Mouse (Mus musculus) liver, embryonic 15.5 days (tissue): ENCODE measurements around the gene Smcr8. TPM values are rescaled to one million over a fixed set of nuclear protein-coding genes. Genes with fewer than 3 reads are reported as not detected.

ENCODE experiments used
- microRNA-seq: library from miRNA; unstranded; fragments of <30 nt; microRNA quantifications from one replicate; pipeline ENCODE4, GENCODE M21; 2016
- polyA plus RNA-seq: library from polyadenylated mRNA; unstranded; fragments of >200 nt; fragmentation: Nextera tagmentation; extraction: Ambion mirVana; gene quantifications from 2 replicates; pipeline ENCODE4 v1.2.1, GENCODE M21; 2015

Gene Smcr8
- polyA plus RNA-seq, 1 experiment from 2014 or later: 2.6 TPM

Small RNAs within 50 kb of the gene (microRNA-seq; reads per million reads assigned to microRNA genes)
- gene Mir5100: 4.3 reads per million, percentile 13 among the genes with 10 or more reads in this experiment

Other genes starting within 250 kb of the Smcr8 start
- 16.8 and 17.3 TPM in 2 replicates for gene Alkbh5, start 241.1 kb upstream of the Smcr8 start, polyA plus RNA-seq
- 13.0 and 14.5 TPM in 2 replicates for gene Llgl1, start 77.8 kb upstream of the Smcr8 start, polyA plus RNA-seq
- 27.8 and 29.1 TPM in 2 replicates for gene Flii, start 50.3 kb upstream of the Smcr8 start, polyA plus RNA-seq
- gene Mief2, start 49.1 kb upstream of the Smcr8 start, polyA plus RNA-seq: 2.5 and 2.8 TPM in 2 replicates
- gene Top3a, start 159 bp upstream of the Smcr8 start, polyA plus RNA-seq: 5.9 TPM in 2 replicates
- 52.4 and 64.0 TPM in 2 replicates for gene Shmt1, start 34.2 kb downstream of the Smcr8 start, polyA plus RNA-seq
- 20.2 and 22.6 TPM in 2 replicates for gene Dhrs7b, start 53.1 kb downstream of the Smcr8 start, polyA plus RNA-seq
- gene Tmem11, start 101.7 kb downstream of the Smcr8 start, polyA plus RNA-seq: 26.7 and 28.7 TPM in 2 replicates
- 13.2 and 14.8 TPM in 2 replicates for gene Natd1, start 137.2 kb downstream of the Smcr8 start, polyA plus RNA-seq
- gene Map2k3, start 154.5 kb downstream of the Smcr8 start, polyA plus RNA-seq: 142 and 165 TPM in 2 replicates
- gene Kcnj12, start 245.0 kb downstream of the Smcr8 start, polyA plus RNA-seq: 0.08 TPM in 1 of 2 replicates, not detected in the other